Mouse (Mus musculus): ENCODE measurements at regions not wholly inside any gene's neighbourhood (a gene's known extent, or its start where the extent isn't known, plus 50 kb on each side); places are given as distances from the start of the nearest gene placed in this dataset.
"Not testable (repeated sequence)": the region's sequence is repeated elsewhere in the genome, so short reads cannot be mapped to it uniquely, and the experiment has no call there.

DNA sequence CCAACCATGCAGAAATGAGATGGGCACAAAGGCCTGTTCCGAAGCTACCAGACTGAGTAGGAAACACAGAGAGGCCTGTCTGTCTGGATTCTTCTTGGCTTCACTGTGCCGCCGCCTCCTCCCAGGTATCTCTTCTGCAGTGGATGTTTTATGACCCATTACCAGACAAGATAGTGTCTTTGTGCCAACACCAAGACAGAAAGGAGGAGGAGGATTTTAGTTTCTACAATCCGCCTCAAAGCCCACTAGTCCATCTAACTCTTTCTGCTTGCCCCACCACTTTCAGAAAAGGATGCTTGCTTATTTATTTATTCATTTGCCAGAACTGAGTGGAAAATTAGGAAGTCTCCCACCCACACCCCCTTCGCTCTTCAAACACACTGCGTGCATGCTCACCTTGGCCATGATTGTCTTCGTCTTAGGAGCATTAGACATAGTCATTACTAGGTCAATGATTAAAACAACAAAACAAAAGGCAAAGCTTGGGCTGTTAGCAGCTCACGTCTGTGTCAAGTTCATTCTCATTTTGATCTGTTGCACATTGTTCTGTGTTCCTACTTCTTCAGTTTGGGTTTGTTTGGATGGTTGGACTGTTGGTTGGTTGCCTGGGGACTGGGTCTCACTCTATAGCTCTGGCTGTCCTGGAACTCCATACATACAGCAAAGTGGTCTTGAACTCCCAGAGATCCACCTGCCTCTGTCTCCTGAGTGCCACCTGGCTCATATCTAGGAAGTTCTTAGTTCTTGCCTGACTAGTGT lies 61.7 kb upstream of the Cpm start:
- DNase-seq (ENCODE audit: low spot score in 2 of 2), result no peak

DNA sequence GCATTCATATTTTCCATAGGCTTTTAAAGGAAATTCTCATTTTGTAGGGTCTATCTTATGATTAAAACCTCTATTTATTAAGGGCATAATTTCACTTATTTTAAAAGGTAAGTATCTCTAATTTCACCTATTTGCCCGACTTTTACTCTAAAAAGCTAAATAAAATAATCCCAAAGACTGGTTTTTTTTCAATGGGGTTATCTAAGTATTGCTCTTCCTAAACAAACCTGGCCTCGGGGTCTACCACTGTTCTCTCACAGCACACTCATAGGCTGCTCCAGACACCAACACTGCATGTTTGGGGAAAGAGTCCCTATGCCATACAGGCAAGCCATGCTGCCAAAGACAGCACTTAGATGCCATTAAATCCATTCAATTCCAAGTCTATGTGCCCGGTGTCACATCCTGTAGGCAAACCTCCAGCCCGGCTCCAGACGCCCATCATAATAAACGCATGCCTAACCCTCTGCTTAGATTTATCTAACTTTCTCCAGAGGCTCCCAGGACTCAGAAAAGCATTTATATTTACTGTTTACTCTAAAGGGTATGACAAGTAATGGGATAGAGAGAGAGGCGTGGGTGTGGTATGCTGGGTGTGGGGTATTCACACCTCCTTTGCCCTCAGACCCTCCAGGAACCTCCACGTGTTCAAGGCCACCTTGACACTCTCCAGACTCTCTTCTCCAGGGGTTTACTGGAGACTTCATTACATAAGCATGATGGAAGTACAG lies 62.5 kb upstream of the Cpm start:
- DNase-seq (ENCODE audit: low spot score in 2 of 2), result no peak

DNA sequence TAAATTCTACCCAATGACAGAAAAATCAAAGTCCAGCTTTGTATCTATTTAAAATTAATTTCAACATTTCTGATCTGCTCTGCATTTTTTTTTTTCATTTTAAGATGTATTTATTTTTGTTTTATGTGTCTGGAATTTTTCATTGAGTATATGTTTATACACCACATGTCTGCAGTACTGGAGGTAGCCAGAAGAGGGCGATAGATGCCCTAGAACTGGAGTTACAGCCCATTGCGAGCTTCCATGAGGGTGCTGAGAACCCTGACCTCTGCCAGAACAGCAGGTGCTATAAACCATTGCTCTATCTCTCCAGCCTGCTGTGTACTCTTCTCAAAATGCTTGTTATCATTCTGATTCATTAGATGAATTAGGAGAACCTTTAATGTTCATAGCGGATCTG lies 63.1 kb upstream of the Cpm start:
- DNase-seq (ENCODE audit: low spot score in 2 of 2), result no peak

DNA sequence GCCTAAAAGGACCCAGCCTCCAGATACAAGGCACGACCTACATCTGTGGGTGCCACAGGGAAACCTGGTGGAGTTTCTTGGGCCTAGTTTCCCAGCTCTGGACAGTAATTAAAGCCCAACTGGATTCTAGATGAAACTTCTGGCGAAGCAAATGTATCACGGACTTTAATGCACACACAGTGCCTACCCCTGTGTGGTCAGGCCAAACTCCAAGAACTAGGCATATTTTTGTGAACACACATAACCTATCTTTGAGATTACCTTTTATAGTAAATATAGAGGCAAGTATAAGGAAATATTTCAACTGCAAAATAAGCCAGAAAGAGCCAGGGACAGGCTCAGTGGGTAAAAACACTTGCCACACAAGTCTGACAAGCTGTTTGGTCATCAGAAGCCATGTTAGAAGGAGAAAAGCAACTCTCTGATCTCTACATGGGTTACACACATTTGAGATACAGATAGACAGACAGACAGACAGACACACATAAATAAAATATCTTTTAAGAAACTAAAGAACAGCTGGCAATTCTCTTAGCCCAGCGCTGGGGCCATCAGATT lies 63.7 kb upstream of the Cpm start:
- DNase-seq (ENCODE audit: low spot score in 2 of 2), result no peak

DNA sequence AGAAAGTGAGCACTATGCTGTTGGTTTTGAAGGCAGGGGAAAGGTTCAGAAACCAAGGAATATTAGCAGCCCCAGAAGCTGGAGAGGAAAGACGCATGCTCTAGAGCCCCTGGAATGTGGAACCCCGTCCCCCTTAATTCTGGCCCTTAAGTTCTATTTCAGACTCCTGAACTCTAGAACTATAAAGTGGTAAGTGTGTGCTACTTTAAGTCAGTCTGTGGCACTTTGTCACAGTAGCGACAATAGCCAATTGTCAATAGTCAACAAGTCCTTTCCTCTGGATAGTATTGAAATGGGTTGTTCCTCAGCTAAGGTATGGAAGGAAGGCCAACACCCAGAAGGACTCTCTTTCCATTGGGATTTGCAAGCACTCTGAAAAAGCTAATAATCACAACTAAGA lies 64.2 kb upstream of the Cpm start:
- DNase-seq (ENCODE audit: low spot score in 2 of 2), result no peak

DNA sequence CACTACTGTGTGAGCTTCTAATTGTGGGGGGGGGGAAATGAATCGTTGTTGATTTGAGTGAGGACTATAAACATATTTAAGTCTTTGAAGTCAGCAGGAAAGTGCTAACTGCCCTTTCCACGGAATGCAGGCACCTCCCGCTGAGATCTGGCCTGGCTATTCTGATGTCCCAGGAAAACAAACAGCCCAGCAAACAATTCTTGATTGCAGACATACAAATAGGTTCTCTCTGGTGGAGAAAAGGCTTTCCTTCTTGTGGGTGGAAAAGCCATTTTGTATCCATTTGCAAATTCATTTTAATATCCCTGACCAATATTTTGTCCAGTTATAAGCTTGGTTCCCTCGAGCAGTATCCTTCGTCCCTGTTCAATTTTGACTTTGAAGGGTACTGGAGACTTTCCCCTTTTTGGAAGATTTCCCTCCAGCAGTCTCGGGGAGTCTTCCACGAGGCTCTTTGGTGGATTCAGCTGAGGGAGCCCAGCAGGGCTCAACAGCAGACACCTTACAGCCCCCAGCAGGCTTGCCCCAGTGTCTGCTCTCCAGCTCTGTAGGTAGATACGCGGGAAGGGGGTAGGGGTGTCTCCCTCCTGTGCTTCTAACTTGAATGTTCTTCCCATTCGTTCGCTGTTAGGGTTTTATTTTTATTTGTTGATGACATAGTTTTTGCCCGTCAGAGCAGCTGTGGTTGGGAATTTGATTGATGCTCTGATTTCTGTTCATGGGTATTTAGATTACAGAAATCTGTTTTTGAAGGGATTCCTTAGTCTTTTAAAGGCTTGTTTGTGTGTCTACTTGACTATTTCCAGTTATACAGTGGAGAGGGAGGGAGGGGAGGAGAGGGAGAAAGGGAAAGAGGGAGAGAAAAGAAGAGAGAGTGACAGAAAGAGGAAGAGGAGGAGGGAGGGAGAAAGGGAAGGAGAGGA lies 64.9 kb upstream of the Cpm start:
- no peak for DNase-seq (ENCODE audit: low spot score in 2 of 2)

DNA sequence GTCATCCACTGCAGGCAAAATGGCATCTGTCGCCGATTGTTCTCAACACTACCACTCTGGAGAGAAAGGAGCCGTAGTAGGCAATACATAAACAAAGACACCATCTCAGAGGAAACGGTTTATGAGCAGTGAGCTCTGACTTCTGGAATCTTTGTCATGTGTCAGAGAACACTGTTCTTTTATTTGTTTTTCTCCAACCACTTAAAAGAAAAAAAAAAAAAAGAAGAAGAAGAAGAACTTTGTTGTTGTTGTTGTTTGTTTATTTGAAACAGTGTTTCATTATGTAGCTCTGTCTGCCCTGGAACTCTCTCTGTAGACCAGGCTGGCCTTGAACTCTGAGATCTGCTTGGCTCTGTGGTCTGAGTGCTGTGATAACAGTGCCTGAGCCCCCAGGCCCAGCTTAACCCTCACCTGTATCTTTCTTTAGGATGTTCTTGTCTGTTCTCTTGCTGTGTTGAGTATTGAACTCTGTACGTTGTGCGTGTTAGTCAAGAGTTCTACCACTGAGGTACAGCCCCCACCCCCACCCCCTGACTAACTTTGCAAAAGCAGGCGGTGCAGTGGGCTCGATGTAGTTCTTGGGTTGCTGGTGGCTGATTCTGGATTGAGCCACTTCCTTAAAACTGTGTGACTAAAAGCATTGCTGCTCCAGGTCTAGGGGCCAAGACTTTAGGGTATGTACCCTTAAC lies 65.7 kb upstream of the Cpm start:
- no peak for DNase-seq (ENCODE audit: low spot score in 2 of 2)

DNA sequence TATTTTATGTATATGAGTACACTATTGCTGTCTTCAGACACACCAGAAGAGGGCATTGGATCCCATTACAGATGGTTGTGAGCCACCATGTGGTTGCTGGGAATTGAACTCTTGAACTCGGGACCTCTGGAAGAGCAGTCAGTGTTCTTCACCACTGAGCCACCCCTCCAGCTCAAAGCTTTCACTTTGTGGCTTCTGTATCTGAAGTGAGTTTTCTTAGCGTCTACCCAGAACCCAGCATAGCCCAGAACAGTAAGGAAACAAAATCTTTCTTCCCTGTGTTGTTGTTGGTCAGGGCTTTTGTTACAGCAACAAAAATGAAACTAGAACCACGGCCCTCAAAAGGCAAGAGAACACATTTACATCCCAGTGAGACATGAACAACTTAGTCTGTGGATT lies 66.5 kb upstream of the Cpm start:
- not testable (repeated sequence) for DNase-seq (ENCODE audit: low spot score in 2 of 2)

DNA sequence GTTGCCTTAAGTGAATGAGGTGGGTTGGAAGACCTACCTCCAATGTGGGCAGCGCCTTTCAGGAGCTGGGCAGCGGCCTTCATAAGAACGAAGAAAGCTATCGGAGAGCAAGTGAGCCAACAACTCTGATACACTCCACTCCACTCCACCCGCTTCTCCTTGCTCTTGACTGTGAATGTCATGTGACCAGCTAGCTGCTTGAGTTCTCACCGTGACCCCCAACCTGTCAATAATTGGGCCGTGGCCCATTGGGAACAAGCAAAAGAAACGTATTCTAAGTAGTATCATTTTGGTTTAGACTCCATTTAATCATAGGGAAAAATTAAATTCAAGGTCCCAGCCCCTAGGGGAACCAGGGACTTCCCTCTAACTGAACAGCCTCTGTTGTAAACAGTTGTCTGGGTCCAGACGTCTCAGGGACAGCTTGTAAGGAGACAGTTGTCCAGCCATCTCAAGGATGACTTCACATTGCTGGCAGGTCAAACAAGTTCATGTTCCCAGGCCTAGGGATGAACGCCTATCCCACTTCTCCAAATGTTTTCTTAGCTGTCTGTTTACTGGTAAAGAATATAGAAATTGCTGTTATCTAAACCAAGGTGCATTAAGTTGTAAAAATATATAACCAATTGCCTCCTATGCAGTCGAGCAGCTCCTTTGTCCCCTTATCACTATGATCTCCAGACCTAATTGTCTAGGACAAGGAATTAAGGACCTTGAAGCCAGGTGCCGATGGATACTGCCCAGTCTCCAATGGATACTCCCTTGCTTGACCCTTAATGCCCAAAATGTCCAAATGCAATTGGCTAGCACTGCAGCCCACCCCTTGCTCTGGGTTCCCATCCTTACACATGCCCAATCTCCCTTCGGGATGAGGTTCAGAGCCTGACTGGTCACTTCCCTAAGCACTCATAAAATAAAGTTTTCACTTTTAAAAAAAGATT lies 67.1 kb upstream of the Cpm start:
- DNase-seq (ENCODE audit: low spot score in 2 of 2), result no peak

DNA sequence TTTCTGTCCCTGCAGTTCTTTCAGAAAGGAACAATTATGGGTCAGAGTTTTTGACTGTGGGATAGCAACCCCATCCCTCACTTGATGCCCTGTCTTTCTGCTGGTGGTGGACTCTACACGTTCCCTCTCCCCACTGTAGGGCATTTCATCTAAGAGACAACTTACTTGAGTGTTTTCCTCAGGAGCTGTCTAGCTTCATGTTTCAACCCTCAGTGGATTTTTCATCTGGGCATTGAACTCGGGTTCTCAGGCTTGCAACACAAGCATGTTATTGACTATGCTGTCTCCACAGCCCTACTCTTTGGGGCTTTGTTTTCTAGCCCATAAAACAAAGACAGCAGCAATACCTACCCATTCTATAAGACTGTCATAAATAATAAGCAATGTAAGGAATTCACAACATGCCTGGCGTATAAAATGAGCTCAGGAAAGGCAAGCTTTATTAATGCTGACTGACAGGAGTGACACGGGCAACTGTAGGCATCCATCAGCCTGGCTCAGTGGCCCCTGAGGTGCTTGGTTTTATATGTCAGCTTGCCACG lies 68.0 kb upstream of the Cpm start:
- DNase-seq (ENCODE audit: low spot score in 2 of 2), result no peak

DNA sequence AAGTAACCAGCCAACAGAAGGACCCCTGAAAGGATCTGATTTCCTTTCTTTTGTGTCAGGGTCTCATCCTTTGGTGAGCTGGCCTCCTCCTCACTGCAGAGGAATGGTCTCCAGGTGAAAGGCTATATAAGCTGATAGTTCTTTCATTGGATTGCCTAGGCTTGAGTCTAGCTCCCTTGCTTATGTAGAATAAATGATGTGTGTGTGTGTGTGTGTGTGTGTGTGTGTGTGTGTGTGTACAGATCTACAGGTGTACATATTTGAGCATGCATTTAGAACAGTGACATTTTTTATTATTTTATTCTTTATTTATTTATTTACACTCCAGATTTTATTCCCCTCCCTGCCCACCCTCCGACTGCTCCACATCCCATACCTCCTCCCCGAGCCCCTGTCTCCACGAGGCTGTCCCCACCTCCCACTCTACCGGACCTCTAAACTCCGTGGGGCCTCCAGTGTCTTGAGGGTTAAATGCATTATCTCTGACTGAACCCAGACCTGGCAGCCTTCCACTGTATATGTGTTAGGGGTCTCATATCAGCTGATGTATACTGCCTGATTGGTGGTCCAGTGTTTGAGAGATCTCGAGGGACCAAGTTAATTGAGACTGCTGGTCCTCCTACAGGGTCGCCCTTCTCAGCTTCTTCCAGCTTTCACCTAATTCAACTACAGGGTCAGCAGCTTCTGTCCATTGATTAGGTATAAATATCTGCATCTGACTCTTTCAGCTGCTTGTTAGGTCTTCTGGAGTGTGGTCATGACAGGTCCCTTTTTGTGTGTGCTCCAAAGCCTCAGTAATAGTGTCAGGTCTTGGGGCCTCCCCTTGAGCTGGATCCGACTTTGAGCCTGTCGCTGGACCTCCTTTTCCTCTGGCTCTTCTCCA lies 68.7 kb upstream of the Cpm start:
- DNase-seq (ENCODE audit: low spot score in 2 of 2), result no peak

DNA sequence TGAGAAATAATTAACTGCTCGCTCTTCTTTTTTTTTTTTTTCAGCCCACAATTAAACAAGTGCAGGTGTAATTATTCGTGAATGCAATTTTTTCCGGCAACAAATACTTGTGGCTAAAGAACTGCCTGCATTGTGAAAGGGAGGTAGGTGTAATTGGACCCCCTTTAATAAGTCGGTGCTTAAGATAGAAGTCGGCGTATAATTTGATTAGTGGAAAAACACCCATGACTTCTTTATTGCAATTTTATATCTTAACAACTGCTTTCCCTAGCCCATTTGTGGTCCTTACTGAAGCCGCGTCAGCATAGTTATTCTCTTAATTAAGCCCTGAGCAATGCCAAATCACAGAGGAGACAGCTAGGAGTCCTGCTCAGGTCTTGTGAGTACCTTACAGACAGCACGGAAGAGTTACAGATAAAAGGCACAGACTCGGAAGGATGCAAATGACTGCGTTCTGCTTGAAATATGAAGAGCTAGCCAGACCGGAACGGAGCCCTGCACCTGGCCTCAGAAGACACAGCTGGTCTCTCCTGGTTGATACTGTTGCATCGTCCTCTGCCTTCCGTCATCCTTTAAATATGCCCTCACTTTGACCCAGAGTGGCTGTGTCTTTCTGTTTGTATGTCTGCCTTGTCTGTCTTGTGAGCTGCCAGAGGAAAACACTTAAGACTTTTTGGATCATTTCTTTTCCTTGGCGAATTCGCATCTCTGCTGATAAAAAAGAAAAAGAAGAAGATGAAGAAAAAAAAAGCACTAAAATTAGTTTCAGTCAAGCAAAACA lies 69.5 kb upstream of the Cpm start:
- DNase-seq (ENCODE audit: low spot score in 2 of 2), result peak in 1 of 2 experiments; percentile 66

DNA sequence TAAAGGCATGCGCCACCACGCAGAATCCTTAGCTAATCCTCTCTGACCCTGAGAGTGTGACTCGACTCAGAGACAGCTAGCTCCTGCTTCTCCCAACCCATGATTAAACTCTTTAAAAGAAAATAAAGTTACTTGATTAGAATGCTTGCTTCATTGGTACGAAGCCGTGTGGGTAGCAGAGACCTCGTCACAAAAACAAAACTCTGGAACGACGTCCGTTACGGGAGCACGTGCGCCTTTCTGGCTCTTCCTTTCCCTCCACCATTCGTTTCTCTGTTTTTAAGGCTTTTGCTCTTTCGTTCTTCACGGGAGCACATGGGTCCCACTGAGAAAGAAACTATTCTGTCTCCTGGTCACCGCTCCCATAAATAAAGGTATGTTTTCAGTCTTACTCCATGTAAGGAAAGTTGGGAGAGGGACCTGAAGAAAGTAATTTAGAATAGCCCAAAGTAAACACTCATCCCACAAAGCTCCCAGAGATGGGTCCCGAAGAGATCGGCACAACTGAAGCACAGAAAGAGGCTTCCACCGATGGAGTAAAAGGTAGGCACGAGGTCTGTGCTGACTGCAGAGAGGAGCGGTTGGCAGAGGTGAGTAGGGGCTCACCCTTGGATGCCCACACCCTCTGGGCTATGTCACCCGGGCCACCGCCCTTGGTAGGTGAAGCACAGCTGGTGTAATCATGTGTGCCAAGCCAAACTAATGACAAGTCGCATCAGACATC lies 70.2 kb upstream of the Cpm start:
- peak in 1 of 2 experiments; percentile 28 for DNase-seq (ENCODE audit: low spot score in 2 of 2)

DNA sequence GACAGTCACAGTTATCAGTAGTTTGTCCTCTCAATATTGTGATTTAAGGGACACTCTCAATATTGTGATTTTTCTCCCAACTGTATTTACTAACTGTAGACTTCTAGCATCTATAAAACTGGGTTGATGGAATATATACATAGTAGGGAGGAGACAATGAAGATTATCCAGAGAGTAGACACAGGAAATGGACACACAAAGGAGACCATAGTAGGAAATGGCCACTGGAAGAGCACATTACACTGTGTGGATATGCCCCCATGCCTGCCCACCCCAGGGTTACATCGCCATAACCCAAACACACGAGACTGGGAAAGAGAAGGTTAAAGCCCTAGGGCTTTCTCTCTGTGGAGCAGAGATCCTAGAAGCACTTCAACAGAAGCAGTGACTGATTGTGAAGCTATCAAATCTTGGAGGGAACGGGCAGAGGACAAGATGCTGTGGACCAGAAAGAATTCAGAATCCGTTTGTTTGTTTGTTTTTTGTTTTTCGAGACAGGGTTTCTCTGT lies 71.0 kb upstream of the Cpm start:
- no peak for DNase-seq (ENCODE audit: low spot score in 2 of 2)

DNA sequence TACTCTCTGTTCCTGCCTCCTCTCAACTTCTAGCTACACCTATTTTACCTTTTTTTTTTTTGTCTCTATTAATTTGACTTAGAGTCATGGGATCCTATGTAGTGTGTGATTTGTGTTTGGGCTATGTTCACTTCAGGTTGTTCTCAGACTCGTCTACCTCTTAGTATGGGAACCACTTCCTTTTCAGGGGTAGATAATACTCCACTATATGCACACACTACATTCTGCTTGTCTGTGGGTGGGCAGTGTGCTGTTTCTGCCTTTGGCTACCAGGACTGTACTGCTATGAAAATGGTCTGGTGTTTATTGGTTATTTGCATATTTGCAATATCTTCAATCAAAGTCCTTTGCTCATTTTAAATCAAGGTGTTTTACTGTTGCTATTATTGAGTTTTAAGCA lies 71.6 kb upstream of the Cpm start:
- DNase-seq (ENCODE audit: low spot score in 2 of 2), result no peak

DNA sequence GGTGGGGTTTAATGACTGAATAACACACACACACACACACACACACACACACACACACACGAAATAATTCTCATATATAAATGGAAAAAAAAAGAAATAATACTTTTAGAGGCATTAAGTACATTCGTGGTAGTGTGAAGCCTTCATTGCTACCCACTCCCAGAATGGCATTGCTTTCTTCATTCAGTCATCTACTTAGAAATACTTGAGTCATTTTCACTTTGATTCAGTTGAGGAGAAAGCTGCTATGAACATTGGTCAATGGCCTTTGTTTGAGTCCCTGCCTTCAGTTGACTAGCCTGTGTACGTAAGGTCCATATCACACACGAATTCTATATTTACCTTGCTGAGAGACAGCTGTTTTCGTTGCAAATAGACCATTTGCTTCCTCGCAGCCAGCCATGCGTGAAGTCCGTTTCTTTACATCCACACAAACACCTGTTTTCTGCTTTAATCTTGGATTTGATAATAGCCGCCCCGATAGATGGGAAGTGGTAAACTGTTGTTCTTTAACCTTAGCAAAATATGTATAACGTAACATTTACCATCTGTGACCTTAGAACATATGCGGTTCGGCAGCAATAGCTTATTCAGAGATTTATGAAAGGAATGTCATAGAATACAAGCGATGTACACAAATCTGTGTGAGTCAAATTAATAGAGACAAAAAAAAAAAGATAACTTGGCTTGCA lies 72.3 kb upstream of the Cpm start:
- no peak for DNase-seq (ENCODE audit: low spot score in 2 of 2)

All from natural killer cell, adult 2 months (primary cell).